Mouse (Mus musculus): ENCODE results near the gene Aoc1.

The Aoc1 gene

DNA sequence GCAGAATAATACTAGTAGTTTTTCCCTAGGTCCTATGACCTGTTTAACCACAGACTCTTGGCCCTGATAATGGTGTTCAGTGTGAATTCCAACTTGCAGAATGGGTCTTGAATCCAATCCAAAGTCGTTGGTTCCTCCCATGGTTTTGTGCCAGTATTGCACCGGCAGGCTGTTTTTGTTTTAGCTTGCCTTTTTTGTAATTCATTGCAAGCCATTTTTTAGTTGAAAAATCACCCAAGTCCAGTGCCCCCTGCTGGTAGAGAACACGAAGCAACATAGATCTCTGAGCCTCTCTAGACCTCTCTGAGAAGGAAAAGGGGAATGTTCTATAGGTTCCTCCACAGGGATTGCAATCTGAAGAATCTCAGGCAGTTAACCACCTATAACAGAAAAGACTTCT is 39.3 kb downstream of the Aoc1 start:
- DNase-seq: no peak

DNA sequence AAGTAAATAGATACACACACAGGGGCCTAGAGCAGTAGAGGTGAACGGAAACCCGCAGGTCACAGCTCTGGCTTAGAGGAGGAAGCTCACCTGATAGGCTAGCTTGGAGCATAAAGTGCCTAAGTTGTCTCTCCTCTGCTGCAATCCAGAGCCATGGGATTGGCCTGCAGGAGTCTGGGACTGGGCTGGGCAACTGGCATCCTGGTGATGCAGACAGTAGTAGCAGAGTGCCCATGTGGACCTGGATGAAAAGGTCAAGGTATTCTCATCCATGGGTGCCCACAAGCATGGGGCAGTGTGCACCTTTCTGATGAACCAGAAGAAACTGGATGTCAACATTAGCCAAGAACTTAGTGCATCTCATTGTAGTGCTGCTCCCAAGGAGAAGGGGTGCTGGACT is 40.9 kb downstream of the Aoc1 start:
- DNase-seq: no peak

DNA sequence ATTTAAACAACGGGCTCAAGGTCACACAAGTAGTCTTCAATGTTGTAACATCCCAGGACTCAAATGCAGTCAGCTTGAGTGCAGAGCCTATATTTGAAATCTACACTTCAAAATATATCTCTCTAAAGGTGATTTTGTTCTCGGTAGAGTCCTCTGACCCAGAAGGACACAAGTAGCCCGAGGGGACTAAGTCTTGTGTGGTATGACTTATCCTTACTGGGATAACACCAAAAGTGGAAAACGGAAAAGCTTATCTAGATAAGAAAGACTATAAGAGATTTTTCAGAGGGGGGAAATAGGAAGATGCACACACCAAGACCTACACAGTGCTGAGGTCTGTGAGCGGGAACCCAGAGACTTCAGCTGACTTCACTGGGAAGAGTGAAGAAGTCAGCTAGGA is 56.9 kb downstream of the Aoc1 start, which contains the start of gene 1600015I10Rik:
Gene 1600015I10Rik (plus strand): TSS at position 301 of the 400 bp plus-strand sequence.
- no peak for DNase-seq

DNA sequence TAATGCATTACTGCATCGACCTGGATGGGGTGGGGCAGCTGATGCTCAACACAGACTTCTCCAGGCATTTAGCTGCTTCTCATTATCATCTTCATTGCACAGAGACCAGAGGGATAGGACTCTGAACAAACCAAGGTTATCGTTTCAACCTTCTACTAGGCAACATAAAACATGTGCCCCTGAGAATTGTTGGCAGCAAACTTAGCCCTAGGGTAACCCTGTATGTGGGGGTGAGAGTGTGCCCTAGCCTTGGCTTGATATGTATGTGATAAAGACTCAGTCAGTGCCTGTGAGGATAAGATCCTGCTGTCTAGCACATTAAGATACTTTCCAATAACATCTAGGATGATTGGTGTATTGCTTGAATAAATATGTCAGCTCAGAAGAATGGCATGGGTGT is 76.9 kb downstream of the Aoc1 start:
- no peak for DNase-seq

DNA sequence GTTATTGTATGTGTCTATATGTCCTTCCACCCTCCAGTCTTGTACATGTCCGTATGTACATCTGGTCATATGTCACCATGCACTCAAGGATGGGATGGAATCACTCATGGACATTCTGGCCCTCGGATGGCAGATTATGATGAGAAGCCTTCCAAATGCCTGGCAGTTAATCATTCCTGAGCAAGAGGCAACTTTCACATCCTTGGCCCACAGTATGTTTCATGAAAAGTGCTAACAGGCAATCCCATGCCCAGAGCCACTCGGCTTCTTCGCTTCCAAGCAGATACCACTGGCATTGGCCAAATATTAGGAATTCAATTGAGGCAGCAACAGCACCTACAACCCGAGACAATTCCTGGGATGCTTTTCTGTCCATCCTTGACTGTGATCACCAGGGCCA is 78.0 kb downstream of the Aoc1 start:
- DNase-seq: no peak

DNA sequence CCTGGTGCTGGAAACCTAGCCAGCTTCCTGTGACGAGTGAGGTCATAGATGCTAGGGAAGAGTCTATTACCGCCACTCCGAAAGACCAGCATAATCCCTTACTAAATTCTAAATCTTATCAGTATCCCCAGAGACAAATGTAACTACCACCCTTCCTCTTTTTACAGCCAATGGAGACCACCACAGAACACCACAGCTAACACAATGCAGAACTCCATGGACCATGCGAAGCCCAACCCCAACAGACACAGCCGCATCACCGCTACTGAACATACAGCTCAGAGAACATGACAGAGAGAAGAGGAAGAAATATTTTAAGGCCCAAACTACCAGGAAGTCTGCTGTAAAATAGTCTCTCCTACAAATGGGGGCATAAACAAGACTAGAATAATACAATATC is 78.9 kb downstream of the Aoc1 start:
- DNase-seq: no peak

DNA sequence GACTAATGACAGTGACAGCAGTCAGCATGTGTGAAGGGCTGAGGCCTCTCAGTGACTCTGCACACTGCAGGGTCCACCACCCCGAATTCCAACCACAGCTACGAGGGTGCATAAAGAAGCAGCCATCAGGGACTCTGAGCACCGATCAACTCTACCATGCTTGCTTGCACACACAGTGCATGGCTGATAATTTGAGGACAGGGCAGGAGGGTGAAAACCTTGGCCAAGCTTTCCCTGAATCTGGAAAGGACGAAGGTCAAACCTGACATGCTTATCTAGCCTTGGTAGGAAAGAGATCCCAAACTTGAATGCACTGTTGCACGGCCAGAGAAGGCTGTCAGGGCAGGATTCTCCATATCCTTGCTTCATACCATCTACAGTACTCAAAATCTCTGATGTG is 80.5 kb downstream of the Aoc1 start:
- no peak for DNase-seq

DNA sequence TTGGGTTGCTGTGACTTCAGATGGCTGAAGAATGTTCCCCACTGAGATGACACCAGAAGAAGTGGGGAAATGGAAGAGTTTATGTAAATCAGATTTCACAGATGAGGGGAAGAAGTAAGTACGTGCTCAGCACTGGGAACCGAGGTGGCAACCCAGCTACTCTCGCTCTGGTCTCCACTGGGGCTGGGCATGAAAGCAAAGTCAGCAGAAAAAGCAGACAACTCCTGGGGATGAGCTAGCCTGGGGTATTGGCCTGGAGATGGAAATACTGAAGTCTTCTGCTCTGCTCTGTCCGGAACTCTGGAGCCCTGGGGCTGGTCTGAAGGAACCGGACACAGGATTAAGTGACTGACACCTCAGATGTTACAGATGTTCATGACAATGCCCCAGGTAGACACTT is 81.5 kb downstream of the Aoc1 start:
- no peak for DNase-seq

DNA sequence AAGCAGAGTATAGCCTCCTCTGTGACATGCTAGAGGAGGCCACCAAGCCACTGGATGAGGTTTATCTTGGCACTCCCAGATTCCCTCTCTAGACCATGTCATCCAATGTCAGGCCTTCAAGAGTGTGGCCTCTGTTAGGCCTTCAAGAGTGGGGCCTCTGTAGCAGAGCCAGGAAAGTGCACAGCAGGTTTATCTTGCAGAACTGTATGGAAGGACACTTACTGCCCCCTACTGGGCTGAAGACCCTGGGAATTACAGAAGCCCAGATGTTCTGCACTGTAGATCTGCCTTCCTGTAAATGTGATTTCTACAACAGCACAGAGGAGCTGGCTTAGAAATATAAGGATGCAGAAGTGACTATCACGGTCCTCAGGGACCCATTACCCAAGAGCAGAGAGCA is 82.2 kb downstream of the Aoc1 start:
- DNase-seq: peak in 1 of 2 experiments; percentile 16

DNA sequence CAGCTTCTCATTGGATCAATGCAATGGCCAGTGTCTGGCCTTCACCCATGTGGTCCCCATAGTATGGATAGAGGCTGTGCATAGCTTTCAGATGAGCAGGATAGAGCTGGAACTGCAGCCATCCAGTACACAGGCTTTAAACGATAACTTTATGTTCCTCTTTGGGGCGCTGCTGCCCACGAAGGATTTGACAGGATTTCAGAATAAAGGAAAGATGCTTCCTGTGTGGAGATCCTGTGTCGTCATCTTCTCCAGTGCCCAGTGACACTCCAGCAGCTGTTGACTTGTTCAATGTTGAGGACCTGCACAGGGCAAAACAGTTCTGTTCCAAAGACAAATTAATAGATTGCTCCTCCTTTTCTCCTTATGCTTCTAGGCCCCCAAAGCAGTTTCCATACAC is 84.1 kb downstream of the Aoc1 start:
- DNase-seq: no peak

DNA sequence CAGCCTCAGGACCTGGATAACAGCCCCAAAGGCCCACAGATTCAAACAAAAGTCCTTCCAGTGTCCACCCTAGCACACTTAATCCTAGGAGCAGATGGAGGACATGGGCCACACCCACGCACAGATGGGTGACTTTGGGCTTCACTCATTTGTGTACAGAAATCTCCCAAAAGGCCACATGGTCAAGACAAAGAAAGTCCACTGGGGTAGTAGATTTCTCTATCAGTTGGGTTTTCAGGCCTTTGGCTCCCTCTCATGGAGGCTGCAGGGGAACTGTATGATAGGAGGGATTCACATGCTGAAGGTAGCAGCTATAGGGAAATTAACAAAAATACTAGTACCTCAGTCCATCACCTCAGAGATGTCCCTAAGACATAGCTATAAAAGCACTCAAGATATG is 85.4 kb downstream of the Aoc1 start:
- peak in 1 of 2 experiments; percentile 15 for DNase-seq
